Mouse (Mus musculus) adrenal gland, postnatal 10 days (tissue): ENCODE measurements around the gene Sympk. TPM values are rescaled to one million over a fixed set of nuclear protein-coding genes. Genes with fewer than 3 reads are reported as not detected.
"Not testable (repeated sequence)": the region's sequence is repeated elsewhere in the genome, so short reads cannot be mapped to it uniquely, and the experiment has no call there.

Experiments used
- DNase-seq: peaks from one replicate; pipeline ENCODE4 v3.0.0; 2021; ENCODE audit warnings: mixed read lengths
- total RNA-seq, 2 experiments: library from RNA; stranded (reverse); gene quantifications; 2 replicates each; pipeline ENCODE4 v1.2.3; 2021

Sympk gene
- total RNA-seq, 2 experiments from 2014 or later, result 78.0 to 89.0 TPM

DNA sequence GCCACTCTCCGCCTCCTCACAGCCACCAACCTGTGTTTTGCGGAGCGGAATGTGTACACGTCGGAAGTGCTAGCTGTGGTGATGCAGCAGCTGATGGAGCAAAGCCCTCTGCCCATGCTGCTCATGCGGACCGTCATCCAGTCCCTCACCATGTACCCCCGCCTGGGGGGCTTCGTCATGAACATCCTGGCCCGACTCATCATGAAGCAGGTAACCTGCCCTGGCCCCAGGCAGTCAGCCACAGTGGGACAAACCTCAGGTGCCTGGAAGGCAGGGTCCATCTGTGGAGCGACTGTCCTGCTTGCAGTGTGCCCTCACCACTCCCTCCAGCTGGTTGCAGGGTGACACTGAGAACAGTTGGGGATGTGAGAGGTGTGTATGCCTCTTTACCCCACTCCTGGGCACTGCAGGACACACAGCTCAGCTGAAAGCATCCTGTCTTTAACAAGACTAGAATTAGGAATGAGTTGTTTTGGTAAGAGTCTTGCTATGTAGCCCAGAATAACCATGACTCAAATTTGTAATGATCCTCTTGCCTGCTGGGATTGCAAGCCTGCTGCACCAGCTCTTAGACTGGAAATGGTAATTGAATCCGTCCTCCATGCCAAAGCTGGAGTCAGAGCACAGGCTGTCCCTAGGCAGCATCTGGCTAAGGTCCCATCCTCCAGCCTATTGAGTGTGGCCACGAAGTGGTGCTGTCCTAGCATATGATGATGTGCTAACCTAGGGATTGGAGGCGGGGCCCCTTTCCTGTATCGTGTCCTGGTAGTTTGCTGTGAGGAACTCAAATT is 28.4 kb downstream of the Sympk start:
- DNase-seq, result no peak

DNA sequence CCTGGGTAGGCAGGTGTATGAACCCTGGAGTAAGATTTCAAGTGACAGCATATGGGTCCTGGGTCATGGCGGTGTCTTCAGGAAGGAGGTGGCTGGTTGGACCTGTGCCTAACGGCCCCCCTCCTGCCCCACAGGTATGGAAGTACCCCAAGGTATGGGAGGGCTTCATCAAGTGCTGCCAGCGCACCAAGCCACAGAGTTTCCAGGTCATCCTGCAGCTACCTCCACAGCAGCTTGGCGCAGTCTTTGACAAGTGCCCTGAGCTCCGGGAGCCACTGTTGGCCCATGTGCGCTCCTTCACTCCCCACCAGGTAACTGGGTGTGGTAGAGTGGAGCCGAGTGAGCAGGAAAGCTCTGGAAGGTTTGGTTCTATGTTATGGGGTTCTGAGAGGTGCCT is 29.0 kb downstream of the Sympk start:
- DNase-seq, result no peak

DNA sequence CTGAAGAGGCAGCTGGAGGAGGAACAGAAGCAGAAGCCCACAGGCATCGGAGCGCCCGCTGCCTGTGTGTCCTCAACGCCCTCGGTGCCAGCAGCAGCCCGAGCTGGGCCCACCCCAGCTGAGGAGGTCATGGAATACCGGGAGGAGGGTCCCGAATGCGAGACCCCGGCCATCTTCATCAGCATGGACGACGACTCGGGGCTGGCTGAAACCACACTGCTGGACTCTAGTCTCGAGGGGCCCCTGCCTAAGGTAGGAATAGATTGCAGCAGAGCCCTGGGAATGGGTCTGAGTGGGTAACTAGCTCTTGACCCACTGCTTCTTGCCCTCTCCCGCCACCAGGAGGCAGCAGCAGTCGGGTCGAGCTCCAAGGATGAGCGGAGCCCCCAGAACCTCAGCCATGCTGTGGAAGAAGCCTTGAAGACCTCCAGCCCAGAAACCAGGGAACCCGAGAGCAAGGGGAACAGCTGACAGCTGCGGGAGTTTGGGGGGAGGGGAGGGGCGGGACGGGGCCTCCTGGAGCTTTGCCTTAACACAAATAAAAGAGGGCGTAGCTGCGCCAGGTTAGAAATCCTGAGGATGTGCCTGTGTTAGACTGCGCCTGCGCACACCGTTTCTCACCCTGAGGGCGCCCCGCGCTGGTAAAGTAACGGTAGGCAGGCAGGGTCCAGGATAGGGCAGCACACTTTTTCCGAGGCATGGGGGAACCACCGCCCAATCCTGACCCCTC is 30.0 kb downstream of the Sympk start, which contains the start of gene Rsph6a:
TSS of gene Rsph6a (plus strand) at position 644 of the 730 bp plus-strand sequence.
- peak; percentile 66 for DNase-seq

DNA sequence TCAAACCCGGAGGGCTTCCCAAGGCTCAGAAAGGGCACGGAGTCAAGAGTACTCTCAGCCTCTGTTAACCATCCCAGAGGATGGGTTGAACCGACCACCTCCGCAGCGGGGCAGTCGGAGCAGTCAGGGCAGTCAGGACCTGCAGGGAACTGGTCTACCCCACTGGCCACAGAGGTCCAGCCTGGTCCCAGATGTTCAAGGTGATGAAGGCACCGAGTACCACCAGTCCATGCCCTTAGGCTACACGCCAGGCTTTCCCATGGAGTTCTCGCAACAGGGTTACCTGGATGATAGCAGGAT is 30.6 kb downstream of the Sympk start:
- no peak for DNase-seq

DNA sequence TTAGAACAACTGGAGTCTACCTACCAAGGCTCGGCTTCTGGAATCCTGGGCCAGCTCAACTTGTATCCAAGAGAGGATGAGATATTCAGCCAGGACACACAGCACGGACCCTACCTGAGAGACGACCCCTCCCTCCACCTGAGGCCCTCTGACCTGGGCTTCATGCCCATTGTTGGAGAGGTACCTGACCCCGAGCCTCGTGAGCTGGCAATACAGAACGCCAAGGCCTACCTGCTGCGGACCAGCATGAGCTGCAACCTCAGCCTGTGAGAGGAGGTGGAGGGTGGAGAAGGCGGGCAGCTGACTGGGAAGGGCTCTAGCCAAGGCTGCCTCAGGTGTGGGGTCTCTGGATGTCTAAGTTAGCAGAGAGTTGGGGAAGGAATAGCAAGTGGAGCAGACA is 30.9 kb downstream of the Sympk start:
- no peak for DNase-seq

DNA sequence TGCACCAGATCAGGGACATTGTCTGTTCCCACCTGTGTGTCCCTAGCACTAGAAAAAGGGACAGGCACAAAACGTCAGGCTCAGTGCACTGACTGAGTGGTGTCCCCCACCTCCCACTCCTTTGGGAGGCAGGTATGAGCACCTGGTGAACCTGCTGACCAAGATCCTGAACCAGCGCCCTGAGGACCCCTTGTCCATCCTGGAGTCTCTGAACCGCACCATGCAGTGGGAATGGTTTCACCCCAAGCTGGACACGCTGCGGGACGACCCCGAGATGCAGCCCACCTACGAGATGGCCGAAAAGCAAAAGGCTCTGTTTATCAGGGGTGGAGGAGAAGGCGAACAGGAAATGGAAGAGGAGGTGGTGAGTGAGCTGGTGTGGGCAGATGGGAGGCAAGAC is 33.2 kb downstream of the Sympk start:
- no peak for DNase-seq

DNA sequence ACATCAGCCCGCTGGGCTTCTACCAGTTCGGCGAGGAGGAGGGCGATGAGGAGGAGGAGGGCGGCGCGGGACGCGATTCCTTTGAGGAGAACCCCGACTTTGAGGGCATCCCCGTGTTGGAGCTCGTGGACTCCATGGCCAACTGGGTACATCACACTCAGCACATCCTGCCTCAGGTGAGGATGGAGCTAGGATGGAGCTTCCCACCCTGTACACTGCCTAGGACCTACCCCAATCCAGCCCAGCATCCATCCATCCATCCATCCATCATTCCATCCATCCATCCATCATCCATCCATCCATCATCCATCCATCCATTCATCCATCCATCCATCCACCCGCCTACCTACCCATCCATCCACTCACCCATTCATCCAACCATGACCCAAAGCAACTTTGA is 41.7 kb downstream of the Sympk start:
- DNase-seq, result no peak

DNA sequence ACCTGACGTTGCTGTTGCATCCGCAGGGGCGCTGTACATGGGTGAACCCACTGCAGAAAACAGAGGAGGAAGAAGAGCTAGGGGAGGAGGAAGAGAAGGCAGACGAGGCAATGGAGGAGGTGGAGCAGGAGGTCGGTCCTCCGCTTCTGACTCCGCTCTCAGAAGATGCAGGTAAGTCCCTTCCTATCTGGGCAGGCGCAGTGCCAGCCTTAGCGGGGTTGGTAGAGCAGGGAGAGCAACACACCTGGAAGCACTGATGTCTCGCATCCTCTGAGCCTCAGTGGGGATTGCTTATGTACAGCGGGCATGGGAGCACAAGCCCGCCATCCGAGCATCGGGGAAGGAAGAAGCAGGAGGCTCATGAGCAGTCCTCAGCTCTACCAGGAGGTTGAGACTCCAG is 42.9 kb downstream of the Sympk start:
- no peak for DNase-seq

DNA sequence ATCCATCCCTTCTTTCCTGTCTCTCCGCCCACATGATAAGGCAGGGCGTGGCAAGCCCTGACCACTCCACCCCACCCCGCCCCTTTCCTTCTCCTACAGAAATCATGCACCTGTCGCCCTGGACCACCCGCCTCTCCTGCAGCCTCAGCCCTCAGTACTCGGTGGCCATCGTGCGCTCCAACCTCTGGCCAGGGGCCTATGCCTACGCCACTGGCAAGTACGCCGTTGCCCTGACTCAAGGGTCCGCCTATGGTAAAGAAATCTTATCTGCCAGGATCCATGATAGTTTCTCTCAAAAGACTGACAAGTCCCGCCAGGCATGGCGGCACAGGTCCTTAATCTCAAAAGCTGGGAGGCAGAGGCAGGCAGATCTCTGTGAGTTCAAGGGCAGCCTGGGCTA is 43.8 kb downstream of the Sympk start:
- no peak for DNase-seq

DNA sequence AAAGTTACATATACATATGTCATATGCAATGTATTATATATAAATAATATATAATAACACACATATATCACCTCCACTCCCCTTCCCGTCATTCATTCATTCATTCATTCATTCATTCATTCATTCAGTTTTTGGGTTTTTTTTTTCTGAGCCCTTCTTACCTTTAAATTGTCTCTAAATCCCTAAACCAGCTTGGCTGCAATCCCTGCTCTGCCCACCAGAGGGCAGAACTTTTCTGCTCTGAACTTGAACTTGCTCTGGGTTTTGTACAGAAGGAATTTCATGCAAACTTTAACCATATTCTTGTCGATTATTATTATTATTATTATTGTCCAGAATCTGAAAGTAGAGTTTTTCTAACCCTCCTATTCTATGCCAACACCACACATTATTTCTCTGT is 44.5 kb downstream of the Sympk start:
- DNase-seq, result peak; percentile 84

DNA sequence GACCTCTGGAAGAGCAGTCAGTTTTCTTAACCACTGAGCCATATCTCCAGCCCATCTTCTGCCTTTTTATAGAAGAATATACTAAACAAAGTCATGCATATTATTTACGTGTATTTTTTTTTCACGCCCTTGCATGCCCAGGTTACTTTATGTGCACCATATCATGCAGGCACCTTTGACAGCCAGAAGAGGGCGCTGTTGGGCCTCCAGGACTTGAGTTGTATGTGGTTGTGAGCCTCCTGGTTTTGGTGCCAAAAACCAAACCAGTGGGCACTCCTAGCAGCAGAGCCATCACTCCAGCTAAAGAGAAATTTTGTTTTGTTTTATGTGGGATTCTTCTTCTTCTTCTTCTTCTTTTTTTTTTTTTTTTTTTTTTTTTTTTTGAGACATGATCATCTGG is 45.3 kb downstream of the Sympk start:
- DNase-seq, result no peak

DNA sequence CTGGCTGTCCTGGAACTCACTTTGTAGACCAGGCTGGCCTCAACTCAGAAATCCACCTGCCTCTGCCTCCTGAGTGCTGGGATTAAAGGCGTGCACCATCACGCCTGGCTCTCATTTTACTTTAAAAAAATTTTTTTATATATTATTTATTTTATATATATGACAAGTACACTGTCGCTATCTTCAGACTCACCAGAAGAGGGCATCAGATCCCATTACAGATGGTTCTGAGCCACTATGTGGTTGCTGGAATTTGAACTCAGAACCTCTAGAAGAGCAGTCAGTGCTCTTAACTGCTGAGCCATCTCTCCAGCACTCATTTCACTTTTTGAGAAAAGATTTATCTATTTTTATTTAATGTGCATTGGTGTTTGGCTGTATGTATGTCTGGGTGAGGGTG is 46.8 kb downstream of the Sympk start:
- DNase-seq, result not testable (repeated sequence)

DNA sequence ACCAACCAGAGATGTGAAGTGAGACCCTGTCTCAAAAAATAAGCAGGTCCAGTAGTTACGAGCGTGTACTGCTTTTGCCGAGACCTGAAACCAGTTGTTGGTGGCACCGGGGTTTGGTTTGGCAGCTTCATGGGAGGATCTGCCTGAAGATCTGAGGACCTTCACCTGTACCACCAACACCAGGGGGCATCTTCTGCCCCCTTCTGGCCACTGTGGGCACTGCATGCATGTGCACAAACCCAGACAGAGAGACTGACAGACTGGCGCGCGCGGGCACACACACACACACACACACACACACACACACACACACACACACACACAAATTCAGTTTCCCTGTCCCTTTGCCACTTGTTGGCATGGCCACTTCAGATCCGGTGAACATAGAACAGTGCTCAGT is 49.3 kb downstream of the Sympk start:
- DNase-seq, result peak; percentile 66

DNA sequence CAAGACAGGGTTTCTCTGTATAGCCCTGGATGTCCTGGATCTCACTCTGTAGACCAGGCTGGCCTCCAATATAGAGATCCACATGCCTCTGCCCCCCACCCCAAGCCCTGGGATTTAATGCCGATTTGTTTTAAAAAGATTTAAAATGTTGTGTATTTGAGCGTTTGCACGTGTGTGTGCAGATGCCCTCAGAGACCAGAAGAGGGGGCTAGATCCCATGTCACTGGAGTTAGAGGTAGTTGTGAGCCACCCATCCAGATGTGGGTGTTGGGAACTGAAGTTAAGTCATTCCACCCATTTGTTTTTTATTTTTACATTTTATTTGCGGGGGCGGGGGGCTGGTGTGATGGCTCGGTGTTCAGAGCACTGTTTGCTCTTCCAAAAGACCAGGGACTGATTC is 50.3 kb downstream of the Sympk start:
- no peak for DNase-seq

DNA sequence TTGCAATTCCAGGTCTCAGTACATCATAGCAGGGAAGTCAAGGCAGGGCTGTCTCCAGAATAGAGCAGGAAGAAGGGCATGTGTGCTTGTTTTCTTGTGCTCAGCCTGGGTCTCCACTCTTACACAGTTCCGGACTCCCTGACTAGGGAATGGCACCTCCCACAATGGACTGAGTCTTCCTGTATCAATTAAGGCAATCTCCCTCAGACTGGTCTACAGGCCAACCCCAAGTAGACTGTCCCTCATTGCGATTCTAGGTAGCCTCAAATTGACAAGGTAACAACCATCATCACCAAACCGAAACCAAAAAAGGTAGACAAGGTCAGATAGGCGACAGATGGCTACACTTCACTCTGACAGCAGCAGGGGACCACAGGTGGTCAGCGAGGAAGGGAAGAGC is 51.1 kb downstream of the Sympk start:
- no peak for DNase-seq

DNA sequence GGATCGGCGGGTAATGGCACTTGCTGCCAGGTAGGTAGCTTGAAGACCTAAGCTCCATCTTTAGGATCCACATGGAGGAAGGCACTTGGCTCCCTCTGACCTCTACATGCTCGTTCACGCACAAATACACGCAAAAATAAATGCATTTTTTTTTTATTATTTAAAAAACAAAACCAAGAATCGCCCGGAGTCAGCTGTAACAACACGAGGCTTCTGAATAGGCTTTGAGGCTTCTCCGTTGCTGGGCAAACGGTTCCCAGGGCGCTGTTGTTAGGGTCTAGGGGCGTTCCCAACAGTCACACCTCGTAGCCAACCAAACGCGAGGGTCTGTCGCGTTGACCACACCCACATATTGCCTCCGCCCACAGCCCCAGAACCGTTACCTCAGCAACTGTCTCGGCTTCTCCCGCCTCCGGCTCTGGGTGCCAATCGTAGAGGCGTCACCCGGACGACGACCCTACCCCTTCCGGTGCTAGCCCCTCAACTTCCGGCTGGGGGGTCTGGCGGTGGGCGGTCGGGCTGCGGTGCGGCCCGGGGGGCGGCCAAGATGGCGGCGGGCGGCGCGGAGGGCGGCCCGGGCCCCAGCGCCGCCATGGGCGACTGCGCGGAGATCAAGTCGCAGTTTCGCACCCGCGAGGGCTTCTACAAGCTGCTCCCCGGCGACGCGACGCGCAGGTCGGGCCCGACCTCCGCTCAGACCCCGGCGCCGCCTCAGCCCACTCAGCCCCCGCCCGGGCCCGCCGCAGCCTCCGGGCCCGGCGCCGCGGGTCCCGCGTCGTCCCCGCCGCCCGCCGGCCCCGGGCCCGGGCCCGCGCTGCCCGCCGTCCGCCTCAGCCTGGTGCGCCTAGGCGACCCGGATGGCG is 51.8 kb downstream of the Sympk start, which contains the start of gene Dmwd:
TSS of gene Dmwd (plus strand) at position 505 of the 863 bp plus-strand sequence.
- DNase-seq, result peak; percentile 96

DNA sequence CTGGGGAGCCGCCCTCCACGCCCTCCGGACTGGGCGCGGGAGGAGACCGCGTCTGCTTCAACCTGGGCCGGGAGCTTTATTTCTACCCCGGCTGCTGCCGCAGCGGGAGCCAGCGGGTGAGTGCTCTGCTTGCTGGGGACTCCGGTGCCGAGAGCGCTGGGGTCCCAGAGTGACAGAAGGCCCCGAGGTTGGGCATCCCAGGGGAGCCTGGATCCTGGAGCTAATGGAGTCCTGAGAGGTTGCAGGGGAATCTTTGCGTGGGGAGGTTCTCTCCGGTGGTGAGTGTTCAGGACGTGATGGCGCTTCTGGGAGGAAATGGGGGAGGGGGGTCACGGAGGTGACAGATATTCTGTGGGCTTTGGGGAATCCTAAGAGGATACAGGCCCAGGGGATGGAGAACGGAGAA is 52.4 kb downstream of the Sympk start:
- peak; percentile 51 for DNase-seq

DNA sequence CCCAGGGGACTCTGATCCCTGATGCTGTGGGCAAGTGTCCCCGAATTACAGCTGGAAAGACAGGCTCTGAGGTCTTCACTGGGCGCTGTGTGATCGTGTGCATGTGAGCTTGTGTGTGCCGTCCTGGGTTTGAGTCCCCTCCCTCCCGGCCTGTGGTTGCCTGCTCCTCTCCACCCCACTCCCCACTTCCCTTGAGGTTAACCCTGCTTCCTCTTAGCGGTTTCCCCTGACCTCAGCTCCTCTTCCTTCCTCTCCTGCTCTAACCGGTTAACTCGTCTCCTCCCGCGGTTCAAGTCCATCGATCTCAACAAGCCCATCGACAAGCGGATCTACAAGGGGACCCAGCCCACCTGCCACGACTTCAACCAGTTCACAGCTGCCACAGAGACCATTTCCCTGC is 53.6 kb downstream of the Sympk start:
- no peak for DNase-seq

DNA sequence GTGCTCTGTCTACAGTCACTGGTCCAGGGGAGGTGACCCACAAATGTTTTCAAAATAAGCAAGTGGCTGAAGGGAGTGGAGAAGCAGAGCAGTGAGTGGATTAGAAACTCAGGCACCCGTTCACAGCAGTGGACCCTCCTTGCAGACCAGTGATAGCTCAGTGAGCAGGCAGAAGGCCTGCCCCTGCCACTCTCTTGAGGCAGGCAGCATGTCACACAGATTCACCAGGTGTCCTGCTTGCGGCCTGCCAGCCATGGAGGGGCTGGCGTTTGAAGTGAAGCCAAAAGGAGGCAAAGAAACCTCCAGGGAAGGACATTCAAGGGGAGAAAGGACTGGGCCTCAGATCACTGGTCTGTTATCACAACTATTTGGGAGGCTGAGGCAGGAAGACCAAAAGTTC is 54.6 kb downstream of the Sympk start:
- no peak for DNase-seq

DNA sequence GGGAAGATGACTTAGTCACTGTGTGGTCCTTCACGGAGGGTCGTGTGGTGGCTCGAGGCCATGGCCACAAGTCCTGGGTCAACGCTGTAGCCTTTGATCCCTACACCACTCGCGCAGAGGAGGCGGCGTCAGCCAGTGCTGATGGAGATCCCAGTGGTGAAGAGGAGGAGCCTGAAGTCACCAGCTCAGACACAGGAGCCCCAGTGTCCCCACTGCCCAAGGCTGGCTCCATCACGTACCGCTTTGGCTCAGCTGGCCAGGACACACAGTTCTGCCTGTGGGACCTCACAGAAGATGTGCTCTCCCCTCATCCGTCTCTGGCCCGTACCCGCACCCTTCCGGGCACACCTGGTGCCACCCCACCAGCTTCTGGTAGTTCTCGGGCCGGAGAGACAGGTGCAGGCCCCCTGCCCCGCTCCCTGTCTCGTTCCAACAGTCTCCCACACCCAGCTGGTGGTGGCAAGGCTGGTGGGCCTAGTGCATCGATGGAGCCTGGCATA is 56.3 kb downstream of the Sympk start:
- DNase-seq, result no peak

DNA sequence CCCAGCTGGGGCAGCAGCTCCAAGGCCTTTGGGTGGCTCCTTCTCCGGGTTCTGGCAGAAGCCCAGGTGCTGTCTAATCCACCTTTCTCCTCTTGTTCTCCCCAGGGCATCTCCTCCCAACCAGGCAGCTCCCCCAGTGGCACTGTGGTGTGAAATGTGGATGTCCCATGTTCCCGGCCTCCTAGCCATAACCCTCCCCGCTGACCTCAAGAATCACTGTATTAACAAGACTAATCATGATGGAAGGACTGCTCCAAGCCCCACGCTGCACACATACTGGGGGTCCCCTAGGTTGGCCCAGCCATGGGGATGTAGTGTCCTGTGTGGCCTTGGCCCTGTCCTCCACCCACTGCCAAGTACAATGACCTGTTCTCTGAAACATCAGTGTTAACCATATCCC is 58.0 kb downstream of the Sympk start:
- DNase-seq, result no peak

DNA sequence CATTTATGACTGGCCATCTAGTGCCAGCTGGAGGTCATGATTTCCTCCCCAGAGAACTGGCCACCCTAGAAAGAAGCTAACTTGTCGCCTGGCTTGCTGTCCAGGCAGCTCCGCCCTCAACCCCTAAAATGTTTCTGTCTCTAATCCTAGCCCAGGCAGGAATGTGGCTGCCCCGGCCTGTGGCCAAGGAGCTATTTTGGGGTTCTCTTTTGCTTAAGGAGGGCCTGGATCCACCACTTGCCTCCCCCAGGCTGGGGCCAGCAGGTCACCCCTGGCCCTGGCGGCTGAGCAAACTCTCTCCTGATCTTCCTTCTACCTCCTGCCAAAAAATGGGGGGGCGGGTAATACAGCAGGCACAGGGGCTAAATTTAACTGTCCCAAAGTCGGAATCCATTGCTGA is 58.9 kb downstream of the Sympk start:
- peak; percentile 48 for DNase-seq

DNA sequence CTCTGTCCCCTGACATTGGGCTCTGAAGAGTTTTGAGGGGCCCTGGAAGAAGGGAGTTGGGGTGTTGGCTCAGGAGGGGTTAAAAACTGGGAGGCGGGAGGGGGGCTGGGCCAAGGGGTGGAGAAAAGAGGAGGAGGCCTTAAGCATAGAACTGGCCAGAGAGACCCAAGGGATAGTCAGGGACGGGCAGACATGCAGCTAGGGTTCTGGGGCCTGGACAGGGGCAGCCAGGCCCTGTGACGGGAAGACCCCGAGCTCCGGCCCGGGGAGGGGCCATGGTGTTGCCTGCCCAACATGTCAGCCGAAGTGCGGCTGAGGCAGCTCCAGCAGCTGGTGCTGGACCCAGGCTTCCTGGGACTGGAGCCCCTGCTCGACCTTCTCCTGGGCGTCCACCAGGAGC is 59.5 kb downstream of the Sympk start, which contains the start of gene Dmpk:
TSS of gene Dmpk (plus strand) at position 149 of the 400 bp plus-strand sequence.
- peak; percentile 77 for DNase-seq
